Mouse (Mus musculus): ENCODE results near the gene Pla2g16. TPM values are rescaled to one million over a fixed set of nuclear protein-coding genes. Genes with fewer than 3 reads are reported as not detected.

Pla2g16 gene
- polyA plus RNA-seq (2012): not detected in 2 replicates

DNA sequence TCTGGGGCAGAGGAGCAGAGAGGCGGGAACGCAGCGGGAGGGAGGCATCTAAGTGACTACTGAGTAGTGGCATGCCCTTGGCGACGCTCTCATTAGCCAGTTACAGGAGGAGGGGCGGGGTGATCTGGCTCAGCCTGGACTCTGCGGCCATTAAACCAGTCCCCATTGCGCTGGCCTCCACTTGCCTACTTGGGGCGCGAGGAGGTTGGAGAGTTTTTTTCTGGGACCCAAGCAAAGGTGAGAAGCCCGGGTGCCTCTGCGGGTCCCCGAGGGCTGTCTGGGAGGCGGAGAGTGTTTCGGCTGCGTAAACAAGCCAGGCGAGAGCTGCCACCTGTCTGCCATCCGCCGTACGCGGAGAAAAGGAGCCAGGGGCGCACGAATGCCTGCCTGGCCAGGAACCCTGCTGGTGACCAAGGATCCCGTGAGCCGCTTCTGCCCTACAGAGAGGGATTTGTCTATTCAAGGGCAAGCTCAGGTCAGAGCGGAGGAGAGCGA is at the start of gene Pla2g16:
TSS of gene Pla2g16 (plus strand) at position 132 of the 495 bp plus-strand sequence.
- no peak for TF ChIP-seq GATA1 (IDR thresholded peaks at IDR 0.05; ENCODE audit: low read length)

DNA sequence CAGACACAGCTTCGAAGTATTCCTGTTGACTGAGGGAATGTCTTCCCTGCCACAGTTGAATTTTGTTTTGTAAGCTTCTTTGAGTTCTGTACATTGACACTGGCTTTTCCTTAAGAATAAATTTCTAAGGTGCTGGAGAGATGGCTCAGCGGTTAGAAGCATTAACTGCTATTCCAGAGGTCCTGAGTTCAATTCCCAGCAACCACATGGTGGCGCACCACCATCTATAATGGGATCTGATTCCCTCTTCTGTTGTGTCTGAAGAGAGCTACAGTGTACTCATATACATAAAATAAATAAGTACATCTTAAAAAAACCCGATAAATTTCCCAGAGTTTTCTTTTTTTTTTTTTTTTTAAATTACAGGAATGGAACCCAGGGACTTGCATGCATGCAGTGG is 49.2 kb upstream of the Pla2g16 start:
- TF ChIP-seq GATA1 (IDR thresholded peaks at IDR 0.05; ENCODE audit: low read length): no peak

DNA sequence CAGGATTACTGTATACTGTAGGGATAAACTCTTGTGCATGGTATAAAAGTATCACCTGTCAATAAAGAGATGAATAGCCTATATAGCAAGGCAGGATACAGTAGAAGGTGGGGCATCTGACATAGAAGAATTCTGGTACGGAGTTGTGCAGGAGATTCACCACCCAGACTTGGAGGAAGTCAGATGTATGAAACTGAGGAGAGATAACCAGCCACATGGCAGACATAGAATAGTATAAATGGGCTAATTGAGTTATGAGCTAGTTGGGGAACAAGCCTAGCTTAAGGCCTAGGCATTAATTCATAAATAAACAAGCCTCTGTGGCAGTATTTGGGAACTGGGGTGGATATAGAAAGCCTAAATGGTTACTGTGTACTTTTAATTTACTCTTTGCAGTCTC is 40.8 kb upstream of the Pla2g16 start:
- no peak for TF ChIP-seq GATA1 (IDR thresholded peaks at IDR 0.05; ENCODE audit: low read length)

DNA sequence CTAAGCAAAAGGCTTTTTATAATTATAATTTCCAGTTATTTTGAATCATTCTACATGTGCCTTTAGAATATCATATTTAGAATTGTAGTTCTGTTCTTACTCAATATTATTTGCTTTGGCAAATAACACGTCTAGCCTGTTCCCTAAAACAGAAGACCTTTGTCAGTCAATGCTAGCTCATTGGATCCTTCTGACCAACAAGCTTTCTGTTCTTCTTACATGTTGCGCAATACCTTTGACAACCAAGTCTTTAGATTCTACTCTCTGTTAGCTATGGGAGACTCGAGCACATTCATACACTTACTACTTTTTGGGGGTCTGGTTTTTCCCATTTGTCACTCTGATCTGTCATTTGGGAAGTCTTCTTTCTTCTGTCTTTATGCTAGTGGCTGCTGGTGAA is 35.6 kb upstream of the Pla2g16 start:
- TF ChIP-seq GATA1 (IDR thresholded peaks at IDR 0.05; ENCODE audit: low read length): no peak

DNA sequence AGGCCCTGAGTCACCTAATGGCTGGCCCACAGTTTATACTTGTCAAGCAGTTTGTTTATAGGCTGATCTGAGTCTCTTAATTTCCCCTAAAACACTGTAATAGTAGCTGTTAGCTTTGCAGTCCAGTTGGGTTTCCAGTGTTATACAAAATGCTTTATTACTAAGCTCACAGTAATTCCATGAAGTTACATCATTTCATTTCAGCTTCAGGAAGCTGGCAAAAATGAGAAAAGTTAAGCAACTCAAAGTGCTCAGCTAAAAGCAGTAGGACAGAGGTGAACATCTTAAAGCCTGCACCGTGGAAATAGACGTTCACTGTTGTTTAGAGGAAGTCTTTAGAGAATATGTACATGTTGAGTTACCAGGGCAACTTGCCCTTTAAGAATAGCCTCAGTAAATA is 34.4 kb upstream of the Pla2g16 start:
- no peak for TF ChIP-seq GATA1 (IDR thresholded peaks at IDR 0.05; ENCODE audit: low read length)

DNA sequence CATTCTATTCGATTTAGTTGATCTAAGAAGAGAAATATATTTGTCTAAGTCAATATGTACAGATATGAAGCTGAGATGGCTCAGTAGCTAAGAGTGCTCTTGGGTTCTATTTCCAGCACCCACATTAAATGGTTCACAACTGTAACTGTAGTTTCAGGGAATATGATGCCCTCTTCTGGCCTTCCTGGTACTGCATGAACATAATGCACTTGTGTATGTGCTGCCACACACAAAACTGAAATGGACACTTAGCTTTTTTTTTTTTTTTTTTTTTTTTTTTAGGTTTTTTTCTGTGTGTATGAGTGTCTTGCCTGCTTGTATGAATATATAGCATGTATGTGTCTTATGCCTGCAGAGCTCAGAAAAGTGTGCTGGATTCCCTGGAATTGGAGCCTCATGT is 34.0 kb upstream of the Pla2g16 start:
- no peak for TF ChIP-seq GATA1 (IDR thresholded peaks at IDR 0.05; ENCODE audit: low read length)

DNA sequence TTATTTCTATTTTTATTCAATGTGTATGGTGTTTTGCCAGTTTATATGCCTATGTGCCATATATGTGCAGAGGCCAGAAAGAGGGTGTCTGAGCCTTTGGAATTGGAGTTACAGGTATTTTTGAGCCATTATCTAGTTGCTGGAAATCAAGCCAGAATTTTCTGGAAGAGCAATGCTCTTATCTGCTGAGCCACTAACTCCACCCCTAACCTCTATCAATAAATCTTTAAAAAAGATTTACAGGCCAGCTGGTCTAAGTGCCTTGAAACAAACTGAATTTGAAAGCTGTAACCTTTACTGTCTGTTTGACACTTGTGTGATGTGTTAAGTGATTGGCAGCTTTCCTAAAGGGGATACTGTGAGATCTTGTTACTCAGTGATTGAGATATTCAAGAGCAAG is 33.5 kb upstream of the Pla2g16 start:
- no peak for TF ChIP-seq GATA1 (IDR thresholded peaks at IDR 0.05; ENCODE audit: low read length)

DNA sequence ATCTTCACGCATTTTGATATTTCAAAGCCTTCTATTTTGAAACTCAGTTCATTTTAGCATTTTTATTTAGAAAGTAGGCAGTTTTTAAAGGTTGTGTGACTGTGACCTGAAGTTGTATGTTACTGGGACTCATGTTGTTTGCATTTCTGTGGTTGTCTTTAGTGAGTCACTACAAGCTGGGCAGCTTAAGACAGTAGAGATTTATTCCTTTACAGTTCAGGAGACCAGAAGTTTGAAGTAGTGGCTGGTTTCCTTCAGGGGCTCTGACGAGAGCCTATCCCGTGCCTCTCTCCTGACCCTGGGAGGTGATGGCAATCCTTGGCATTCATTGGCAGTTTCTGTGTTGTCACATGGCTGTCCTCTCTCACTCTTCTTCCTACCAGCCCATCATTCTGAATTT is 32.4 kb upstream of the Pla2g16 start:
- TF ChIP-seq GATA1 (IDR thresholded peaks at IDR 0.05; ENCODE audit: low read length): no peak

DNA sequence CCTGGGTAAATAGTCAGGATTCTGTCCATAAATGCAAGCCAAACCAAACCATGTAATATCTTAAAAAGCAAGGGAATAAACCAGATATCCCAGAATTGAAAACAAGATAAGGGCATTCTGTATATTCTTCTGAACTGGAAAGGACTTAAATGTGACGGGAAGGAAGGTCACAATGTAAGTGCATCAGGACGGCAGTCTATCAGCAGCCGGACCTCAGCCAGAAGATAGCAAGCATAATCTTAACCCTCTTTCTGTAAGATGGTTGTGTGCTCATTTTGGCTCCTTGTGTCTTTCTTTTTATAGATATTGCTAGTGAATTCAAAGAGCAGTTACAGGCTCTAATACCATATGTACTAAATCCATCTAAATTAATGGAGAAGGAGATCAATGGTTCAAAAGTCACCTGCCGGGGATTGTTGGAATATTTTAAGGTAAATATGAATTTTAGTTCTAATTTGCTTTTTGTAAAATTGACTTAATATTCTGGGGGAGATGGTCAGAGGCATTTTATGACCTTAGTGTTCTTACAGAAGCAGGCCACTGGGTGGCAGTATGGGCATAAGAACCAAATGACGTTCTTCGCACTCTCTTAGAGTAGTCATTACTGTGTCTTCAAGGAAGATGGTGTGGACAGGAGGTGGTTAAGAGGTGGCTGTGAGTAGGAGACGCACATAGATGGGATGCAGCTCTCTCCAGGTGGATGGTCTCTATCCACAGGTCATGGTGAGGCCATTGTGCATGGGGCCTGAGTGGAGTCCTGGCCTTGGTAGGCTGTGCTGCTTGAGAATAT is 28.4 kb upstream of the Pla2g16 start:
- no peak for TF ChIP-seq GATA1 (IDR thresholded peaks at IDR 0.05; ENCODE audit: low read length)

DNA sequence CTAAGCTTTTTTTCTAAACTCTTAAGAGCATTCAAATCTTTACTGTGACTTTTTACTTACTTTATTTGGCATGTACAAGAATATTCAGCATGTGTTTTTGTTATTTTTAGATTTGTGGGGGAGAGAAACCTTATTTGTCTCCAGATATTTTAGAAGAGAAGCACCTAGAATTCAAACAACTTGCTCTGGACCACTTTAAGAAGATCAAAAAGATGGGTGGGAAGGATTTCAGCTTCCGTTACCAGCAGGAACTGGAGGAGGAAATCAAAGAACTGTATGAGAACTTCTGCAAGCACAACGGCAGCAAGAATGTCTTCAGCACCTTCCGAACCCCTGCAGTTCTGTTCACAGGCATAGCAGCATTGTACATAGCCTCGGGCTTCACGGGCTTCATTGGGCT is 25.4 kb upstream of the Pla2g16 start:
- no peak for TF ChIP-seq GATA1 (IDR thresholded peaks at IDR 0.05; ENCODE audit: low read length)

DNA sequence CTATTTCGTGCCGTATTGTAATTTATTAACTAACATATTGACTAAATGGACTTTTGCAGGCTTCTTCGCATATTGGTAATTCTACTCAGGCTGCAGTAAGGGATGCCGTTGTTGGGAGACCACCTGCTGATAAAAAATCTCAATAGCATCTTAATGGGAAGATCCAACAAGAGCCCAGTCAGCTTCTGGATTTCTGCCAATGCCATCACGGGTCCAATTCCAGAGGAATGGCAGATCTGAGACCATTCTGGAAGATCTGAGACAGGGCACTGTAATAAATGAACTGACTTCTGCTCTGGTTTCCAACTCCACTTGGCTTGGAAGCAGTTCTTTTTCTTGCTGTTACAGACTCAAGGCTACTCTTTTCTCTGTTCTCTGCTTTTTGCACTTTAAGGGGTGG is 23.4 kb upstream of the Pla2g16 start:
- TF ChIP-seq GATA1 (IDR thresholded peaks at IDR 0.05; ENCODE audit: low read length): no peak

DNA sequence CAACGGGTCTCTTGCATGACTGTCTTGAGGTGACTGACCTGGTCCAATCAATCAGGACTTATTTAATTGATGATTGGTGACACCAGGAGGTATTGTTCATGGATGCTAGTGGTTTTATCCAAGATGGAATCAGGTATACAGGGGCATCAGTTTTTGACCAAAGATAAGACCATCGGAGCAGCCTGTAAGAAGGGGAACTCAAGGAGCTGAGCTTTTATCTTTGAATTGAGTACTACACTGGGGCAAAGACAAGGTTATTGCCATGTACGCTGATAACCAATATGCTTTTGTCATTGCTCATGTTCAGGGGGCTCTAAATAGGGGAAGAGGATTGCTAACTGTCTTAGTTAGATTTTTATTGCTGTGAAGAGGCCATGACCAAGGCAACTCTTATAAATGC is 8.3 kb upstream of the Pla2g16 start:
- TF ChIP-seq GATA1 (IDR thresholded peaks at IDR 0.05; ENCODE audit: low read length): no peak

DNA sequence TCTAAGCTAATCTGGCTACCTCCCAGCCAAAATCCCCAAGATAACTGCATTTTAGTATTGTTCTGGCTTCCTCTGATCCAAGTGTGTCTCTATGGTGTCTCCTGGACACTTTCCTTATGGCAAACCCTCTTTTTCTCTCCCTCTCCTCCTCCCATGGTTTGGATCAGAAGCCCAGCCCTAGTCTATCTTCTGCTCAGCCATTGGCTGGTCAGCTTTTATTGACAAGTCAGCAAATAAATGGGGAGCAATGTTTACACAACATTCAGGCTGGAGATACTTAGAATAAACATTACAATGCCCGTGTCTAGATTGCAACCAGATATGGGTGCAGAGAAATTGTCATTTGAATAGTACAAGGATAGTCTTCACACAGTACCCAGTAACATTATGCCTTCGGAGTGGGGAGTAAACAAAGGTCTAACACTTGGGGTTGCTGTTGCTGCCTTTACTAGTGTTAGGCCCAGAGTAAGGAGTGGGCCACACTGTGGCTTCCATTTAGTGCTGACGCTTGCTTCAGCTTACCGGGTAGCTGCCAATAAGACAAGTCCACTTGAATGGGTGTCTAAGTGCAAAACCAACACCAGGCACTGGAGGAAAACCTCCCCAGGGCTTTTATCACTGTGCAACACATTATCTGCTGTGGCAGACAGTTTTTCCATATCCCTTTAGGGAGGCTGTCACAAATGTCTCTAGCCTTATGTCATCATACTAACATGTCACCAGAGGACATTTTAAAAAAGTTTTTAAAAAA is 5.5 kb upstream of the Pla2g16 start:
- no peak for TF ChIP-seq GATA1 (IDR thresholded peaks at IDR 0.05; ENCODE audit: low read length)

DNA sequence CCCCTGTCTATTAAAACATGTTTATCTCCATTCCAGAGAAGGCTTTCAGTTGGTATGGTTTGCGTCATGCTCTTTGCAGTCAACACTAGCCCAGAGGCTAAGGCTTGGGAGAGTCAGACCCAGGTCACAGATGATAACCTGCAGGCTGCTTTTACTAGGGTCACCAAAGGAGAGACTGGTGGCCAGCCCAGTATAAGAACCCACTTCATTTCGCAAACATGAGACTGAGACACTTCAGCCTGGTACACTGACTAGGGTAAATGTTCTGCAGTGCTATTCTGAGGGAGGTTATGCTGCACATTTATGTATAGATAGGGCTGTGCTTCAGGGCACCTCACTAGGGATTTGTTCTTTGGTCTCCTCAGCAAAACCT is 5.0 kb upstream of the Pla2g16 start:
- TF ChIP-seq GATA1 (IDR thresholded peaks at IDR 0.05; ENCODE audit: low read length): no peak

DNA sequence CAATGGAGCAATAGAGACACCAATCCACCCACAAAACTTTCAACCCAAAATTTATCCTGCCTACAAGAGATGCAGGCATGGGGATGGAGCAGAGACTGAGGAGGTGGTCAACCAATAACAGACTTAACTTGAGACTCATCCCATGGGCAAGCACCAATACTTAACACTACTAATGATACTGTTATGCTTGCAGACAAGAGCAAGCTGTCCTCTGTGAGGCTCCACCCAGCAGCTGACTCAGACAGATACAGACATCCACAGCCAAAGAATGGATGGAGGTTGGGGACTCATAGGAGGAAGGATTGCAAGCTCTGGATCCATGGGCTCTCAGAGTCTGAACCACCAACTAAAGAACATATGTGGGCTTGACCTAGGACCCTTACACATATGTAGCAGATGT is 3.8 kb upstream of the Pla2g16 start:
- TF ChIP-seq GATA1 (IDR thresholded peaks at IDR 0.05; ENCODE audit: low read length): no peak

DNA sequence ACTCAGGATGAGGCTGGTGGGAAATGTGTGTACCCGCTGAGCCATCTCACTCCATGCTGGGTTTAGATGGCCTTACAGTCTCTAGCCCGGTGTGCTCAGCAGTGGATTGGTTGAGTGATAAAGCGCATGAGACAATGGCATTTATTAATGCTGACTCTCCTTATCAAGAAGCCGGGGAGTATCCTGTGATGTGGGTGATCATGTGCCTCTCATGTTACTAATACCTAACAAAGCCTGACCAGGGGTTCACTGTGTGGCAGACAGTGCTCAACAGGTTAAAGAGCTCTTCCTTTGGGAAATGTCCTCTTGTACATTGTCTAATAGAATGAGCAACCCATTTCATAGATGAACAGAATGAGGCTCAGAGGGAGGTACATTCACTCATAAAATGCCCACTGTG is 2.4 kb upstream of the Pla2g16 start:
- TF ChIP-seq GATA1 (IDR thresholded peaks at IDR 0.05; ENCODE audit: low read length): no peak

DNA sequence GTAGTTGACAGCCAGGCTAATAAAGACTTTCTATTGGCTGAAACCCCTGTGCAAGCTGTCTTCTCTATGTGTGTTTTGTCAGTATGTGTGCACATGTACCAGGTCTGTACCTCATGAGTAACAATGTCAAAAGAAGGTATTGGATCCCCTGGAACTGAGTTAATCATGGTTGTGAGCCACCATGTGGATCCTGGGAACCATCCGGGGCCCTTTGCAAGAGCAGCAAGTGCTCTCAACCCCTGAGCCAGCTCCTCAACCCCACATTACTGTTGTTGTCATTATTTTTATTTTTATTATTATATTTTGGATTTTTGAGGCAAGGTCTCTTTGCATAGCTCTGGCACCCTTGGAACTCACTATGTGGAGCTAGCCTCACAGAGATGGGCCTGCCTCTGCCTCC is 618 bp upstream of the Pla2g16 start:
- no peak for TF ChIP-seq GATA1 (IDR thresholded peaks at IDR 0.05; ENCODE audit: low read length)
